Mouse (Mus musculus) C2C12 (cell line): ENCODE data around the gene Cacng8.

Experiments used
- CEBPB ChIP-seq: IDR thresholded peaks from one replicate; pipeline ENCODE4 v1.6.1; 2011; ENCODE audit warnings: low read depth, mild to moderate bottlenecking, control low read depth, moderate library complexity
- CTCF ChIP-seq: IDR thresholded peaks from one replicate; pipeline ENCODE4 v1.5.1; 2011; ENCODE audit not compliant: control insufficient read depth, insufficient read depth, insufficient read length

DNA sequence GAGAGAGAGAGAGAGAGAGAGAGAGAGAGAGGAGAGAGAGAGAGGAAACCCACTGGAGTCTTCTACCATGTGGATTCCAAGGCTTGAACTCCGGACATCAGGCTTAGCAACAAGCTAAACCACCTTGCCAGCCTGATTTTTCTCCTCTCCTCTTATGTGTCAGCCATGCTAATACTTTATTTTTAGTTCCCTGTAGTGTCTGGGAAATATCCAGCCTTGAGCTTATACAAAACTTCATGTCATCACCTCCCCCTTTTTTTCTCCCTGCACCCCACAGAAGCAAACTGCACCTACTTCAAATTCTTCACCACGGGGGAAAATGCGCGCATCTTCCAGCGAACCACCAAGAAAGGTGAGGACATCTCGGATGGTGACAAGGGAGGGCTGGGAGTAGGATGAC is 39.7 kb downstream of the Cacng8 start:
- TF ChIP-seq CTCF = no peak
- no peak for TF ChIP-seq CEBPB
